Mouse (Mus musculus) liver, embryonic 11.5 days (tissue): ENCODE measurements at regions not wholly inside any gene's neighbourhood (a gene's known extent, or its start where the extent isn't known, plus 50 kb on each side); places are given as distances from the start of the nearest gene placed in this dataset.
A peak's percentile ranks its signal among the peaks of the same experiment; 100 is the strongest.

Experiments
- ATAC-seq: fragments of 200-750 bp; cut with Nextera tagmentation; replicated peaks from 2 replicates; pipeline ENCODE4 v1.8.0; 2017; ENCODE audit warnings: moderate number of reproducible peaks, mild to moderate bottlenecking, moderate TSS enrichment, moderate library complexity; ENCODE audit not compliant: low FRiP score
- DNase-seq: peaks from one replicate; pipeline ENCODE4 v3.0.0-alpha.2; 2017; ENCODE audit warnings: low spot score
- H3K27ac ChIP-seq: fragments of 300-500 bp; sonication (generic); 2 replicates; pipeline ENCODE4 v1.5.1; 2014; ENCODE audit warnings: mild to moderate bottlenecking, low read depth, low read length, control low read depth
- H3K27me3 ChIP-seq: fragments of 300-500 bp; sonication (generic); replicated peaks from 2 replicates; pipeline ENCODE4 v1.6.1; 2014; ENCODE audit warnings: low read length, mixed read lengths; ENCODE audit not compliant: control insufficient read depth, insufficient read depth
- H3K36me3 ChIP-seq: fragments of 300-500 bp; sonication (generic); 2 replicates; pipeline ENCODE4 v1.6.1; 2014; ENCODE audit warnings: mild to moderate bottlenecking, low read length, moderate library complexity, mixed read lengths; ENCODE audit not compliant: control insufficient read depth, insufficient read depth
- H3K4me1 ChIP-seq: fragments of 300-500 bp; sonication (generic); replicated peaks from 2 replicates; pipeline ENCODE4 v1.6.1; 2014; ENCODE audit warnings: low read length, mixed read lengths; ENCODE audit not compliant: control insufficient read depth, insufficient read depth
- H3K4me2 ChIP-seq: fragments of 300-500 bp; sonication (generic); 2 replicates; pipeline ENCODE4 v1.6.1; 2014; ENCODE audit warnings: mild to moderate bottlenecking, control low read depth, moderate library complexity
- H3K4me3 ChIP-seq: fragments of 300-500 bp; sonication (generic); 2 replicates; pipeline ENCODE4 v1.5.1; 2014; ENCODE audit warnings: low read depth, low read length, control low read depth
- H3K9ac ChIP-seq: fragments of 300-500 bp; sonication (generic); 2 replicates; pipeline ENCODE4 v1.6.1; 2014; ENCODE audit warnings: low read depth, low read length, control low read depth
- H3K9me3 ChIP-seq: fragments of 300-500 bp; sonication (generic); 2 replicates; pipeline ENCODE4 v1.6.1; 2016; ENCODE audit warnings: low read length, inconsistent platforms, mixed read lengths; ENCODE audit not compliant: control insufficient read depth
- WGBS: fragments of 180-500 bp; shearing (Covaris S2); extraction: QIAGEN DNeasy Blood & Tissue Kit; methylation state at CpG from one replicate; pipeline ENCODE4 v1.1.7; 2014; 5-methylcytosine and 5-hydroxymethylcytosine counted together

GRCm38 (mm10) chr10:122560001-122560695, 111.8 kb downstream of the Avpr1a start:
- no peaks in the 10 kb centered on the region for H3K4me1 ChIP-seq
- WGBS, result 81% methylated on average over 10 of the region's 10 CpGs
- H3K9ac ChIP-seq, result no peak overlapping the region
- DNase-seq (no peak), ATAC-seq (no peak)
- H3K4me3 ChIP-seq, result no peak overlapping the region
- H3K4me2 ChIP-seq, result no peak overlapping the region
- no peaks in the 10 kb centered on the region for H3K27me3 ChIP-seq
- no peaks in the 10 kb centered on the region for H3K9me3 ChIP-seq
- no peak overlapping the region for H3K27ac ChIP-seq
- no peaks in the 10 kb centered on the region for H3K36me3 ChIP-seq

DNA sequence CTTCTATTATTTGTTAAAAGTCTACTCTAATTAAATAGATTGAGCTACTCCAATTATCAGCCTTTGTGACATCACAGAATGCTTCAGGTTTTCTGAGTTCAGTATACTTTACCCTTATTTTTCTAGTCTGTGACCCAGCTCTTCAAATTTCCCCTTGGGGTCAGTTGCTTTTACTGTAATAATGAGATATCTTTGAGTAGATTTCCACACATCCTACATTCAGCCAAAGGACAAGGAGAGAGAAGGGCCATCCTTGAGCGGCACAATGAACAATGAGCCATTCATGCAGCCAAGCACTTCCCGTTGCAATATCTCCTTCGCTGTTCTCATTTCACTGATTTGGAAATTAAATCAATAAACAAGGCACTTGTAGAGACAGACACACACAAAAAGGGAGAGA, 113.6 kb downstream of the Avpr1a start:
- H3K36me3 ChIP-seq, result no peaks in the 10 kb centered on the region
- H3K9me3 ChIP-seq, result no peaks in the 10 kb centered on the region
- no peaks in the 10 kb centered on the region for H3K4me1 ChIP-seq
- H3K4me3 ChIP-seq, result no peak overlapping the region
- peak; percentile 12 for DNase-seq
- 80% methylated on average over 3 of the region's 3 CpGs for WGBS
- no peak overlapping the region for H3K9ac ChIP-seq
- no peaks in the 10 kb centered on the region for H3K27me3 ChIP-seq
- ATAC-seq, result no peak
- no peak overlapping the region for H3K4me2 ChIP-seq
- no peak overlapping the region for H3K27ac ChIP-seq

GRCm38 (mm10) chr10:122562542-122562941, 114.2 kb downstream of the Avpr1a start:
- ATAC-seq (no peak), DNase-seq (no peak)
- no peak overlapping the region for H3K4me3 ChIP-seq
- H3K4me2 ChIP-seq, result no peak overlapping the region
- no peaks in the 10 kb centered on the region for H3K4me1 ChIP-seq
- no peaks in the 10 kb centered on the region for H3K36me3 ChIP-seq
- no peaks in the 10 kb centered on the region for H3K9me3 ChIP-seq
- H3K27me3 ChIP-seq, result no peaks in the 10 kb centered on the region
- H3K9ac ChIP-seq, result no peak overlapping the region
- 63% methylated on average over 6 of the region's 6 CpGs for WGBS
- H3K27ac ChIP-seq, result no peak overlapping the region

DNA sequence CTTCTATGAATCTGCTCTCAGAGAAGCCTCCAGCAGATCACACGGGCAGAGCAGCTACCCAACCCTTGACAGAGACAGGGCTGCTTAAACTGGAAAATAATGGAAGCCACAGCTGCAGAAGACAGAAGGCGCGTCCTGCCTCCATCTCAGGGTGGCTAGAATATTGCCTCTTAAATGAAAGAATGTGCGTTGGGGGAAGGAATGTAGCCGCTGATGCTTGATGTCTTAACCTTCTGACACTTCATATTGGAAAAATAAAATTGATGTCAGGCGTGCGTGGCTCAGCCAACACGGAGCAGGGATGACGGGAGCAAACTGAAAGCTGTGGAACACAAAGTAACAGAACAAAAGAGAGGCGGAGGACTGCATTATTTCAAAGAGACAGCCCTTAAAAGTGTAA, 114.6 kb upstream of the Ppm1h start:
- H3K4me2 ChIP-seq, result no peak overlapping the region
- no peaks in the 10 kb centered on the region for H3K9me3 ChIP-seq
- no peak overlapping the region for H3K4me3 ChIP-seq
- no peaks in the 10 kb centered on the region for H3K27me3 ChIP-seq
- no peaks in the 10 kb centered on the region for H3K4me1 ChIP-seq
- DNase-seq (peak; percentile 19), ATAC-seq (no peak)
- no peak overlapping the region for H3K9ac ChIP-seq
- no peak overlapping the region for H3K27ac ChIP-seq
- H3K36me3 ChIP-seq, result no peaks in the 10 kb centered on the region
- WGBS, result 66% methylated on average over 10 of the region's 10 CpGs

- no peaks in the 10 kb centered on the region for H3K9me3 ChIP-seq
- H3K27ac ChIP-seq, result no peak overlapping the region
- ATAC-seq, result no peak
- H3K36me3 ChIP-seq, result no peaks in the 10 kb centered on the region
- H3K4me1 ChIP-seq, result no peaks in the 10 kb centered on the region
- WGBS, result 74% methylated on average over 10 of the region's 10 CpGs
- H3K9ac ChIP-seq, result no peak overlapping the region
- DNase-seq, result no peak
- no peaks in the 10 kb centered on the region for H3K27me3 ChIP-seq
- no peak overlapping the region for H3K4me3 ChIP-seq
- H3K4me2 ChIP-seq, result no peak overlapping the region
Measured at GRCm38 (mm10) chr10:122564473-122564872, 114.1 kb upstream of the Ppm1h start.

DNA sequence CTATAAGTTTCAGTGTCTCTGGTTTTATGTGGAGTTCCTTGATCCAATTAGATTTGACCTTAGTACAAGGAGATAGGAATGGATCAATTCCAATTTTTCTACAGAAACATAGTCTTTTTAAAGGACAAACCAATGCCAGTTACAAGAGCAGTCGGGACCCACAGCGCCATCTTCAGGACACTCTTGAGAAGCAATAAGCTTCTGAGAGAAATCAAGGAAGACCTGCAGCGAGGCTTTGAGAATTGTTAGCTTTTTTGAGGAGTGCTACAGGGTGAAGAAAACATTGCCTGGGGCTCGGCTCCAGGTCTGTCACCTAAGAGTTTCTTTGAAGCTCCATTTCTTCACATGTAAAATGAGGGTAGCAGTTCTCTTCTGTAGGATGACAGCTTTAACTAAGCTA, 112.0 kb upstream of the Ppm1h start:
- no peak overlapping the region for H3K4me2 ChIP-seq
- 45% methylated on average over 4 of the region's 4 CpGs for WGBS
- H3K4me3 ChIP-seq, result no peak overlapping the region
- H3K27me3 ChIP-seq, result no peaks in the 10 kb centered on the region
- H3K27ac ChIP-seq, result no peak overlapping the region
- no peaks in the 10 kb centered on the region for H3K9me3 ChIP-seq
- H3K36me3 ChIP-seq, result no peaks in the 10 kb centered on the region
- peak; percentile 11 for DNase-seq
- ATAC-seq, result no peak
- no peak overlapping the region for H3K9ac ChIP-seq
- H3K4me1 ChIP-seq, result no peaks in the 10 kb centered on the region

DNA sequence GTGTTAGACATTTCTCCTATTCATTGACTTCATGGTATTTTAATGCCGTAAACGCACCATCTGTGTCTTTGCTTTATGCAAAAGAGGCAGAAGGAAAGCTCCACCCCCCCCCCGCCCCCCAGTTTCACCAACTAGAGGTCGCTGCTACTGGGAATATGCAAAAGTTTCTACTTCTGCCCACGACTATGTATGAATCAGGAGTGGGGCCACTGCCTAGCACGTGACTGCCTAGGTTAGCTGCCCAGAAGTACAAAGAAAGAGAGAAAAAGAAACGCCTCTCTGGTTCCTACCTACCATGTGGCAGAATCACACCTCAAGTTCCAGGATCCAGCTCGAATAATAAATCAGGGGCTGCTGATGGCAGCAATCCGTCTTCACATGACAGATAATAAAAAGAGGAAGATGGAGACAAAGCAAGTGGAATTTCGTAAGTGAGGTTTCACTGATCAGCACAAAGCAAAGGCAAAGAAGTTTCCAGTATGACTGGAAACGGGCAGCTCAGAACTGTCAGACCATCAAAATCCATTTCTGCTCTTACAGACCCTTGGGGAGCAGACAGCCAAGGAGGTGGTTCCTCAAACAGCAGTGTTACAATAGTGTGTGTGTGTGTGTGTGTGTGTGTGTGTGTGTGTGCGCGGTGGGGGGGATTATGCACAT, 108.9 kb upstream of the Ppm1h start:
- no peak overlapping the region for H3K27ac ChIP-seq

DNA sequence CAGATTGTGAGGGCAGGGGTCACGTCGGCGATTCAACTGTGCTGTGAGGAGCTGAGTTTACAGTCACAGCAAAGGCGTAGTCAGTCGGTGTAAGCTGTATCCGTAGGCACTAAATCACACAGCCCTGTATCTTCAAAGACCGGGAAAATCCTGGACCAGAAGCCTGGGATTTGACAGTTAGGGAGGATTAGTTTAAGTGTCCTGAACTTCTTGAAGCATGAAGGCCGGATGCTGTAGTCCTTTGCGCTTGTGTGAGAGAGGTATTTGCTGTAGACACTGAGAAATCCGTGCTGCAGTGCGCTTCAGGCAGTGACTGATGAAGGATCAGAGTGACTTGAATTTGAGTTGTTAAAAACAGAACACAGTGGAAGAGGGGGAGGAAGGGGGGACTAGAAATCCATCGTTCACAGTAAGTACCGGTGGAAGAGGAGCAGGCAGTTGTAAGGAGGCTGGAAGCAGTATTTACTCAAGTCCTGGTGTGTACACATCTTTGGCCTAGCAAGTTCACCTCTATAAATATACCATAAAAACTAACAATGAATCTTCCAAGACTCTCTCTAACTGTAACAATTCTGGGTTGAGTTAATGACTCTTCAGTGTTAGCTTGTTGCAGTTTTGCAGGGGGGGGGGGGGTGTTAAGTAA, 107.5 kb upstream of the Ppm1h start:
- H3K4me3 ChIP-seq, result no peak overlapping the region
- H3K4me2 ChIP-seq, result no peak overlapping the region
- H3K27me3 ChIP-seq, result no peaks in the 10 kb centered on the region
- H3K36me3 ChIP-seq, result no peaks in the 10 kb centered on the region
- no peaks in the 10 kb centered on the region for H3K4me1 ChIP-seq
- H3K27ac ChIP-seq, result no peak overlapping the region
- H3K9ac ChIP-seq, result no peak overlapping the region
- 43% methylated on average over 13 of the region's 13 CpGs for WGBS
- no peak for ATAC-seq
- no peaks in the 10 kb centered on the region for H3K9me3 ChIP-seq
- no peak for DNase-seq

More for the DNA sequence above, 108.9 kb upstream of the Ppm1h start:
- H3K9ac ChIP-seq, result no peak overlapping the region
- ATAC-seq, result no peak
- no peak overlapping the region for H3K4me2 ChIP-seq
- no peaks in the 10 kb centered on the region for H3K9me3 ChIP-seq
- no peaks in the 10 kb centered on the region for H3K36me3 ChIP-seq
- H3K27me3 ChIP-seq, result no peaks in the 10 kb centered on the region
- H3K4me1 ChIP-seq, result no peaks in the 10 kb centered on the region
- WGBS, result 71% methylated on average over 13 of the region's 13 CpGs
- no peak for DNase-seq
- H3K4me3 ChIP-seq, result no peak overlapping the region
